Mouse (Mus musculus) layer of hippocampus, postnatal 25 days (tissue): ENCODE results near the gene Ascc3. TPM values are rescaled to one million over a fixed set of nuclear protein-coding genes. Genes with fewer than 3 reads are reported as not detected.

ENCODE experiments used
- DNase-seq, 2 experiments: peaks; one replicate each; pipeline ENCODE4 v3.0.0; 2022; ENCODE audit warnings: mixed read lengths in 2 of 2, low spot score in 1 of 2; ENCODE audit errors: extremely low spot score in 1 of 2
- total RNA-seq, 2 experiments: library from RNA; stranded (reverse); gene quantifications; 2 replicates each; pipeline ENCODE4 v1.2.3; 2021

Gene Ascc3
- 10 to 100 TPM; 19.5 to 25.3 TPM for total RNA-seq

DNA sequence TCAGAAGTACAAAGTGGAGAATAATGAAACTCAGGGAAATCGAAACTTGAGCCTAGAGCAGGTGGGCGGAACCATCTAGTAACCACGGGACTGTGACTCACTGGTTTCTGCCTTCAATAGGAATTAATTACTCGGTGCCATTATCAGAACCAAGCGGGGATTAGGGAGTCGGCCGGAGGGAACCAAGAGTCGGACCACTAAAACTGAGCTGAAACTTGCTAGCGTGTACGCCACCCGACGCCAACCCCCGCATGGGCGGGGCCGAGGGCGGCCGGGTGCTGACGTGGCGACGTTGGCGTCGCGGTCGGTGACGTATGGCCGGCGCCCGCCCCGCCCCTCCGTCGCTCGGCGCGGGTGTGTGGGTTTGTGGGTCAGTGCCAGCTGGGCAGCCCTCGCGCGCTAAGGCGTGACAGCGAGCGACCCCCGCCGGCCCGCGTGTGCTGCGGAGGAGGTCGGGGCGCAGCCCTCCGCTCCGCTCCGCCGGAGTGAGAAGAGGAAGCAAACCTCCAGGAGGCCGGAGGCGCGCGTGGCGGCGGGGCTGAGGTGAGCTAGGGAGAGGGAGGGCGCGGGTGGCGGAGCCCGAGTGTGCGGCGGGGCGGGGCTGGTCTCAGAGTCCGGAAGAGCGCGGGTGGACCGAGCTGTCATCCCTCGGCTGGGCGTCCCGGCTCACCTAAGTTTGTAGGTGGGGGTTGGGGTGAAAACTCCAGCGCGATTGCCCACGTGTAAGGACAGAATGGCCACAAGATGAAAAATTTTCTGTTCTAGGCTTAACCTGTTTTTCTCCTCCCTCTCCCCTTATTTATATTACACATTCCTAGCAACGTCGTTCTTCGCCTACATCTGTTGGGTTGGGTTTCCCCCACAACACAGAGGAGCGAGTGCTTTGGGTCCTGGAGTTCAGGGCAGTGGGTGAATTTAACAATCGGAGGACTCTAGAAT is at the start of gene Ascc3:
Gene Ascc3, plus strand, starts transcription at position 315 of the 939 bp plus-strand sequence.
- DNase-seq = peak; percentile 80 to 94

DNA sequence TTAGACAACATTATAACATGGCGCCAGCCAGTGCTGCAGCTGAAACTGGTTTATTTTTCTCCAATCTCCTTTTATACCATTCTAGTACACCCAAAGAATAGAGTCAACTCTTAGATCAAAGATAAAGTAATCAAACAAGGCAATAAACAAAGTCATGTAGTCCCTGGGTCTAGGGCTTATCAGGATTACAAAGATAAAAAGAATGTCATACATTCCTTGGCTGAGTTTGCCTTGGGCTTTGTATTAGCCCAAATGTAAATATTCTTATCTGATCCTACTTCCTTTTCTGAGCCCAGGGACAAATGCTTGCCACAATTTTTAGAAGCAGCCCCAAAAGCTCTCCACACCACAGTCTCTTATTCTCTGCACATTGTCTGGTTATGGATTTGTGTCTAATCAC is 7.7 kb upstream of the Ascc3 start:
- DNase-seq = no peak

DNA sequence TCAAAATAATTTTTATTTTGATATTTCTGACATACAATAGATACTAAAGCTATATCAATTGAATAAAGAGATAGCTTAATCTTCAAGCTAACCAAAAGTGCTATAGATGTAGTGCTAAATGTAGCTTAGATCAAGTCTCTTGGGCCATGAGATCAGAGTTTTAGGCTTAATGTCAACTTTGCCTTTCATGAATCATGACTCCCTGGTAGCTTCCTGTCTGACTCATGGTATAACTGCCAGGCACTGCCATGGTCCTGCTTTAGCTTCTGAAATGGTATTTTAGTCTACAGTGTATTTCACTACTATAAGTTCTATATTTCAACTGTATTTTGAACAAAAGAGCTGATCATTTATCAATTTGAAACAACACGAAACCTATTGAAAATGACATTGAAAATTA is 5.9 kb upstream of the Ascc3 start:
- no peak for DNase-seq

DNA sequence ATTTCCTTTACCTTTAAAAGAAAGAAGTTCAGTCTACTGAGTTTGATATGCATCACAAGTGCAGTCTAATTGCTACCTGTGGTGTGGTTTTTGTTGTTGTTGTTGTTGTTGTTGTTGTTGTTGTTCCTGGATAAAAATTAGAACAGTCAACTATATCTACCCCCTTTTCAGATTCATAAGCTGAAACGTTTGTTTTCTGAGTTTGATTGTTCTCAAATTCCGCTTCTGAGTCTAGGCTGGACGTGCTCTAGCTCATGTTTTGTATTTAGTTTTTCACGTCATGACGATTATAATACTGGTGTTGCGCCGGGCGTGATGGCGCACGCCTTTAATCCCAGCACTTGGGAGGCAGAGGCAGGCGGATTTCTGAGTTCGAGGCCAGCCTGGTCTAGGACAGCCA is 902 bp downstream of the Ascc3 start:
- DNase-seq = no peak

DNA sequence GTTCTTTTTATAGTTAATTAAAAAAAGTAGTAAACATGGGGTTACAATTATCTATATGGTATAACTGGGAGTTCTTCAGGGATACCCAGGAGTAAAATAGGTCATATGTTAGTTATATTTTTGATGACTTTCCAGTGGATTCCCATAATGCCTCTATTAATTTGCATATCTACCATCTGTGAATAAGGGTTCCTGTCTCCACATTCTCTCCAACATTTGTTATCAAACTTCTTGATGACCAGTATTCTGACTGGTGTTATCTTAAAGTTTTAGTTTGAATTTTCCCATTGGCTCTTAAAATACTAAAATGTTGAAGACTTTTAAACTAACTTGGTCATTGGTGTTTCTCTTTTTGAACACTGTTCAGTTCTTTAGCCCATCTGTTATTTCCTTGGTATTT is 2.9 kb downstream of the Ascc3 start:
- DNase-seq = no peak

DNA sequence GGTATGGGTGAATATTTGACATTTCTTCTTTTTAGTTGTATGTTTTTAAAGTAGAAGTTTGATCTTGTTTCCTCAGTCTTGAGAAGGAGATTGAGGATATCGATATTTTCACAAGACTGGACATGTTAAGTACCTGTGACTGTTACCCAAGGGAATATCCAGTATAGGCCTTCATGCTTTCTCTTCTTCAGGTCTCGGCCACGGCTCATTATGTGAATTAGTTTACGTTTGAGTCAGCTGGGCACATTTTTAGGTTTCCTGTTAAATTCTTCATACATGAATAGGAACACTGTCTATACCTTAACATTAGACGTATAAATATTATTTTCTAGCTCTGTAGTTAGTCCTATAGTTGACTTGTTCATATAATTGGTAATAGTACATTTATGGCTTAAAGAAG is 12.4 kb downstream of the Ascc3 start:
- no peak for DNase-seq

DNA sequence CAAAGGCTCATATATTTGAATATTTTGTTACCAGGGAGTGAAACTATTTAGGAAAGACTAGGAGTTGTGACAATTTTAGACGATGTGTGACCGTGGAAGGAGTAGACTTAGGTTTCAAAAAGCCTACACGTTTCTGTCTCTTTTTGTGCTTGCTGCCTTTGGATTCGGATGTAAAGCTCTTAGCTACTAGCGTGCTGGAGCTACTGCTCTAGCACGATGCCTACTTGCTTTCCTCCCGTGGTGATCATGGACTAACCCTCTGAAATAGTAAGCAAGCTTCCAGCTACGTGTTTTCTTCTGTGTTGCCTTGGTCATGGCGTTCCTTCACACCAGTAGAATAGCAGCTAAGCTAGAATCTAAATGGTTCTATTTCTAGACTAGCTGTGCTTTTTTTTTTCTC is 21.4 kb downstream of the Ascc3 start:
- no peak for DNase-seq

DNA sequence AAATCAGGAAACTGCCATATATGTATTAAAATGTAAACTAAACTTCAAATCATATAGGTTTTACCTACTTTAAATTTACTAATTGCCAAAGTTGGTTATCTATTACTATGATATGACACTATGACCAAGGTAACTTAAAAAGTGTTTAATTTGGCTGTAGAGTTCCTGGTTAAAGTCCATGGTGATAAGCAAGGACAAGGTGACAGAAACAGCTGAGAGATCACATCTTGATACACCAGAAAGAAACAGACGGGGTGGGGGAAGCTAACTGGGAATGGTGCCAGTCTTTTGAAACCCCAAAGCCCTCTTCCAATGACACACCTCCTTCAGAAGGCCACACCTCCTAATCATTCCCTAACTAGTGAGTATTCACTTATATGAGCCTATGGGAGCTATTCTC is 33.4 kb downstream of the Ascc3 start:
- no peak for DNase-seq

DNA sequence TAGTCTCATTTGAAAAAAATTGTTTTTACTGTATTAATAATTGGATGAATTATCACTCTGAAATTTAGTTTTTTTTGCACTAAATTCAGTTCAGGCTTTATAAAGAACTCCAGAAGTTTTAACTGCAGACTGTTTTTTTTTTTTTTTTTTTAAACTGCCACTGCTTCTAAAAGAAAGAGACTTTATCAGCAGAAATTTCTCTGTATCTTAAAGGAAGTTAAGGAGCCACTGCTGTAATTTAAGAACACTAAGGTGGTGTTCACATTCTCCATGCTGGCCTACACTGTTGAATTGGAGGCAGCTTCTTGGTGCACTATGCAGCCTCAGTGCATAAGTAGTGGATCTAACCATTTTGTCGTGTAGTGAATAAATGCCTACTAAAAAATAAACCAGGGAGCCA is 47.1 kb downstream of the Ascc3 start:
- DNase-seq = no peak

DNA sequence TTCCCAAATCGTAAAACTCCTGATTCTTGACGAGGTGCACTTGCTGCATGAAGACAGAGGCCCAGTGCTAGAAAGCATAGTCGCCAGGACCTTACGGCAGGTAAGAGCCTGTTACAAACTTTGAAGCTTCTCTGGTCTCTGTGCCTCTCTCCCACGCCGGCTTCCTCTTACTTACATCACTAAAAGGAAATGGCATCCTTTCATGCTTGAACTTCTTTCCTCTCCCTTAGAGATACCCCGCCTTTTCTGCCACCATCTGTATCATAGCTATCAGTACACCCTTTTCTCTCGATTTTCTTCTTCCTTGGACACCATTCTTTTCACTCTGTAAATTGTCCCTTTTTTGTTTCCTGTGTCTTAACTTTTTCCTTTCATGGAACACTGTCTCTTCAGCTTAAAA is 58.1 kb downstream of the Ascc3 start:
- no peak for DNase-seq

DNA sequence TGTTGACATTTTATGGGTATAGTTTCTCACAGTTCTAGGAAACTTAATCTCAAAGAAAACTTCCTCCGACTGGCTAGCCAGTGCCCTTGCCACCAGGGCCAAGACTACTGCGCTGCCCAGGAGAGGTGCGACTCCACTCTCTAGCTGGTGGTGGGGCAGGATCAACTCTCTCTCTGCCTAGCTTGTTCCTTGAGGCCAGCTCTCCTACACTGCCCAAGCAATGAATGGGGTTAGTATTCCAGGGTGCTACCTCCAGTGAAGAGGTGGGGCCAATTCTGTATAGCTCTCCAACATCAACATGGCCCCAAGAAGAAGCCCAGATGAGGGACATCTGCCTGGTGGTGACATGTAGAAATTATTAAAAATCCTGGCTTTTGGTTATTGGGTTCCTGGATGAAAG is 61.1 kb downstream of the Ascc3 start:
- no peak for DNase-seq

DNA sequence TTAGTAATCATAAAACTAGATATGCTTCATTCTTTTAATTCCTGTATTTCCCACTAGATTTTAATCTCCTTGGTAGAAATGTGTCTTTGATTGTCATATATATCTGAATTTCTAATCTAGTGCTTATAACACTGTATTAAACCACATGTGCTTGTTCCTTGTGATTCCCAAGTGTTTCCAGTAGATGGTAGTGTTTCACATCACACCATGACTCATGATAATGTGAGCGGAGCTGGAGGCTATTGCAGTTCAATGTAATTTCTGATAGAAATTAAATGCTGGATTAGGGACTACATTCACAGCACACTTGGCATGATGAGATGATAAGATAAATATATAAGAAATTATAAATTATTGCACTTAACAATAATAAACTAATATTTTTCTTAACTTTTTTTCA is 64.9 kb downstream of the Ascc3 start:
- DNase-seq = no peak

DNA sequence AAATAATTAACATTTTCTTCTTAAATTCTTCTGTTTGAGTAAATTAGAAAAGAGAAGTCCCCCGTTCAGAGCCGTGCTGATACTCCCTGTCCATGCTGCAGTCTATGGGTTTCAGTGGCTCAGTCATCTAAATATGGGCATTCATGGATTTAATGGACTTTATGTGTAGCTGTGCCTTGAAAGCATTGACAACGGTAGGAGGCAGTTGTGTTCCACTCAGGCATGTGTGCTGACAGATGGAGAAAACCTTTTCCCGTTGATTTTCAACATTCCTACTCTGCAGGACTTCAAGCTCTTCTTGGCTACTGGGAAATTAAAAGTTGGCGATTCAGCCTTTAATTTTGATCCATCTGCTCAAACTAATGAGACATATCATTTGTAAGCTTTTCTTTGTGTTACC is 79.0 kb downstream of the Ascc3 start:
- DNase-seq = no peak

DNA sequence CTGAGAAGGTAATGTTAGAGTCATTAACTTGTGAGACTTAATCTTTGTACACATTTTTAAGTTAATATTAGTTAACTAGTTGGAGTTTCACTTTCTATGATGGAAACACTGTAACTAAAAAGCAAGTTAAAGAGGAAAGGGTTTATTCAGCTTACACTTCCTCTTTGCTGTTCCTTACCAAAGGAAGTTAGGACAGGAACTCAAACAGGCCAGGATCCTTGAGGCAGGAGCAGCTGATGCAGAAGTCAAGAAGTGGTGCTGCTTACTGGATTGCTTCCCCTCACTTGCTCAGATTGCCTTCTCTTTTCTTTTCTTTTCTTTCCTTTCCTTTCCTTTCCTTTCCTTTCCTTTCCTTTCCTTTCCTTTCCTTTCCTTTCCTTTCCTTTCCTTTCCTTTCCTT is 97.9 kb downstream of the Ascc3 start:
- DNase-seq = no peak

DNA sequence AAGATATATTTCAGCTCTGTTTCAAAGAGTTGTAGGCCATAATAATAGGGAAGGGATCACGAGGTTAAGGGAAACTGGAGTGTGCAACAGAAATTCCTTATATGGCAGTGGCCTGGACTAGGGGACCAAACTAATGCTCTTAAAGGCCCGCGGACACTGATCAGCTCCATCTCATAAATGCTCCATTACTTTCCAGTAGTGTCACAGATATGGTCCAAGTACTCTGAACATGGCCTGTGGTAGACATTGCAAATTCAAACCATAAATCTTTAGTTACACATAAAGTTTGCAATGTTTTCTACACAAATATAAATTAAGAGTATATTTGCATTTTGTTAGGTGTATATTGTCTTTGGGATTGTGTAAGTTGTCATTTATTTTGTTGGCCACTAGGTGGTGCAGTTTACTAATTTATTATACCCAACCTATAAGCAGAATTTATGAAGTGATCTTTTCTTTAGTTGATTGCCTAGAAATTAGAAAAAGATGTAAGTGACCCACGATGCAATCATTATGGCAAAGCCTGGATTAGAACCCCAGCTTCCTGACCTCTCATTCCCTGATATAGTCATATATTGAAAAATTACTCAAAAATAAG is 106.5 kb downstream of the Ascc3 start:
- no peak for DNase-seq

DNA sequence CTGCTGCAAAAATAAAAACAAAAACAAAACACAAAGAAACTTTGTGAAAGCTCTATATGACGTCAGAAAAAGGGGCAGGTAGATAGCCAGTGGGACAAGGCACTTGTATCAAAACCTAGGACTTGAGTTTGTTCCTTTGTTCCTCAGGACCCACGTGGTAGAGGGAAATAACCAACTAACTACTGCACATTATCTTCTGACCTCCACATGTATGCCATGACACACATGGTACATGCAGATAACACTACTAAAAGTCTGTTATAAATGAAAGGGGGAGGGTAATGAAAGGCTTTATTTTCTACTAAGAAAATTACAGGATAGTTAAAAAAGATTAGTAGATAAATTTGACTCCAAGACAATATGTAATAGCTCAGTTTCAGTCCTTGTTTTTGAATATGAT is 109.3 kb downstream of the Ascc3 start:
- no peak for DNase-seq

DNA sequence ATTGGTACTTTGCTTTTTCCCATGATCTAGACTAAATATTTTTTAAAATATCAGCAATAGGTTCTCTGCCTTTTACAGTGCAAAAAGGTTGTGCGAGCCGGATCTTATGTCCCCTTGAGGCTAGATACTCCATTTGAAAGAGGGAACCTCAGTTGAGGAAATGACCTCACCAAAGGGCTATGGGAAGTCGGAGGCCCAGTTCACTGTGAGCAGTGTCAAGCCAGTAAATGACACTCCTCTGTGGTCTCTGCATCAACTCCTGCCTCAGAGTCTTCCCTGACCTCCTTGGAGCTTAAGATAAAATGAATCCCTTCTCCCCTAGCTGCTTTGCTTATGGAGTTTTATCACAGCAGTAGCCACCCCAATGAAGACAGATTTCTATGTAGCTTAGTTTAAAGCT is 109.9 kb downstream of the Ascc3 start:
- DNase-seq = no peak

DNA sequence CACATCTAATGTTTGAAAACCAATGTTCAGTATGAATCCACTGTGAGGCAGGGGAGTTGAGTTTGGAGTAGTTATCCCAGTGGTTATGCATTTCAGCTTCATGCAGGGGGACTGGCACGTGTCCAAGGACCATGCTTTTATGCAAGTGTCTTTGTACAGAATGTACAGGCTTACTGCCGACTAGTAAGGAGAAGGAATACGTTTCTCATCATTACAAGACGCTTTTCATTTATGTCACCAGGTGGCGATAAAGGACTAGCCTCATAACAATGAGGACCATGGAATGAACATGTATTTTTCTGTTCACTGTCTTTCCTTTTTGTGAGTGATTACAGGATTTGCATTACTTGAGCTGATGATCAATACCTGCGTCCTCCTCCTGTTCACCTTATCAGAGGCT is 111.7 kb downstream of the Ascc3 start:
- peak in 1 of 2 experiments; percentile 26 for DNase-seq

DNA sequence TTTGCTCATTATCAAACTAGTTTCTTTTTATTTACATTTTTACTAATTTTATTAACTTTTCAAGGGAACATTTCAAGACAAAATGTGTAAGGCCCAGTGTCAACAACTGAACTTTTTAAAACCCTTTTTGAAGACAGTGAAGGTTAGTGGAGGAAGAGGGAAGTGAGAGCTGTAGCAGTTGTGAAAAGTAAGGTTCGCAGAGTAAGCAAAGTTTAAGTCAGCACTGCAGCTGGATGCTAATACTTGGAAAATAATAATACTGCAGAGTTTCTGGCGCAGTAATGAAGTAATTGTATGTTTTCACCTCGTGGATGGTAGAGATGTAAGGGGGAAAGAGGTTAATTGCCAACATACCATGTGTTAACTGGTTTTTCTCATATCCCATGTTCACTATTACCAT is 112.4 kb downstream of the Ascc3 start:
- DNase-seq = no peak

DNA sequence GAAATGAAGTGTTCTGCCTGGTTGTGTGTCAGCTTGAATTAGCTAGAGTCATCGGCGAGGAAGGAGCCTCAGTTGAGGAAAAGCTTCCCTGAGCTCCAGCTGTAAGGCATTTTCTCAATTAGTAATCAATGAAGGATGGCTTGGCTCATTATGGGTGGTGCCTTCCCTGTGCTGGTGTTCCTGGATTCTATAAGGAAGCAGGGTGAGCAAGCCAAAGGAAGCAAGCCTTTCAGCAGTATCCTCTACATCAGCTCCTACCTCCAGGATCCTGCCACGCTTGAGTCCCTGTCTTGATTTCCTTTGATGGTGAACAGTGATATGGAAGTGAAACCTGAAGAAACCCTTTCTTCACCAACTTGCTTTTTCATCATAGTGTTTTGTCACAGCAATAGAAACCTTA is 118.8 kb downstream of the Ascc3 start:
- DNase-seq = no peak

DNA sequence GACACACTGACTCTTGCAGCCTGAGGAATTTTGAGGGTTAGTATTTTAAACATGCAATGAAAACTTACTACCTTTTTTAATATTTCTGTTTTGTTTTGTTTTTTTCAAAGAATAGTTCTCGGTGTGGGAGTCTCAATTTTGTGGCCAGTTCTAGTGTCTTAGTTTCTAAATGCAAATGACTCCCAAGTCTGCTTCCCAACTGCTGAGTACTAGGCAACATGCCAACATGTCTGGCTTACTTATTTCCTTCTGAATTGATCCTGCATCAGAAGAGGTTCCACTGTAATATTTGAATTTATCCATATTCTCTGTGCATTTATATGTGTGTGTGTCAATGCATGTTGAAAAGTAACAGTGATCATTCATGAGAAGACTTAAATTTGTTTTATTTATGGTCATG is 119.3 kb downstream of the Ascc3 start:
- DNase-seq = no peak

DNA sequence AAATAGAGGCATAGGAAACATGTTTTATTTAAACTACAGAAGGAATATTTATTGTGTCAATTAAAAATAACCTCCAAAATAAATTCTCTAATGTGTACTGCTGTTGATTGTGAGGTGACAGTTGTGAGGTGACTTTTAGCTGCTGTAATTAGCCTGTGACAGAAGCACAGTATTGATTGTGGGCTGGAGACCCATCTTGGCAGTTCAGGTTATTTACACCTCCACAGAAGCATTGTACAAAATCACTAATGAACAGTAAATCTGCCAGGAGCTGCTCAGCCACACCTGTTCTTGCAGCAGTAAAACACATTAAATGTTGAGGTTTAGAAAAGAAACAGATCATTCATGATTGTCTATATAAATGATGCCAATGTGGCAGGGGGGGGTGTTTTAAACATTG is 141.0 kb downstream of the Ascc3 start:
- DNase-seq = no peak
